Mouse (Mus musculus): ENCODE data around the gene Atp5mpl. TPM values are rescaled to one million over a fixed set of nuclear protein-coding genes. Genes with fewer than 3 reads are reported as not detected.
"Not testable (repeated sequence)": the region's sequence is repeated elsewhere in the genome, so short reads cannot be mapped to it uniquely, and the experiment has no call there.

The Atp5mpl gene
- polyA plus RNA-seq, 1 experiment from 2014 or later = 694 TPM

GRCm38 (mm10) chr12:111945115-111945514 lies 21.7 kb downstream of the Atp5mpl start:
- H3K27me3 ChIP-seq (ENCODE audit: insufficient read depth, low read length) = no peaks in the 10 kb centered on the region
- 13% methylated on average over 8 of the region's 8 CpGs for WGBS (ENCODE audit: insufficient replicate concordance)
- no peak overlapping the region for H3K4me3 ChIP-seq (ENCODE audit: low read depth, low read length)
- no peaks in the 10 kb centered on the region for H3K9me3 ChIP-seq (ENCODE audit: low read length)
- peaks cover 28% of the 10 kb centered on the region for H3K4me1 ChIP-seq (ENCODE audit: insufficient read depth)
- peak overlapping the region; percentile 88 for H3K27ac ChIP-seq (ENCODE audit: low read depth)
- H3K9ac ChIP-seq (replicated peaks) = peak overlapping the region; percentile 55
- TF ChIP-seq CTCF (IDR thresholded peaks at IDR 0.05; ENCODE audit: low read depth) (no peak), EP300 (IDR thresholded peaks at IDR 0.05; ENCODE audit: low read depth) (peak; percentile 65; the same call in 1 of the 2 replicates)
- DNase-seq = peak; percentile 49
- ATAC-seq = peak; percentile 24
- H3K4me2 ChIP-seq (ENCODE audit: low read depth, low read length) = peak overlapping the region; percentile 44
- H3K36me3 ChIP-seq (replicated peaks; ENCODE audit: insufficient read depth, low read length) = no peaks in the 10 kb centered on the region

GRCm38 (mm10) chr12:111944065-111944987 lies 22.5 kb downstream of the Atp5mpl start:
- ATAC-seq (peak; percentile 74), DNase-seq (peak; percentile 49)
- not testable (repeated sequence) for H3K27me3 ChIP-seq (ENCODE audit: insufficient read depth, low read length); H3K9me3 ChIP-seq (ENCODE audit: low read length); H3K36me3 ChIP-seq (replicated peaks; ENCODE audit: insufficient read depth, low read length)
- WGBS (ENCODE audit: insufficient replicate concordance) = 17% methylated on average over 15 of the region's 20 CpGs
- peak overlapping the region; percentile 88 for H3K27ac ChIP-seq (ENCODE audit: low read depth)
- peak overlapping the region; percentile 58 for H3K4me2 ChIP-seq (ENCODE audit: low read depth, low read length)
- peak overlapping the region; percentile 29; the same call in 1 of the 2 replicates for H3K4me3 ChIP-seq (ENCODE audit: low read depth, low read length)
- peaks cover 28% of the 10 kb centered on the region for H3K4me1 ChIP-seq (ENCODE audit: insufficient read depth)
- peak overlapping the region; percentile 55; the same call in 1 of the 2 replicates for H3K9ac ChIP-seq (replicated peaks)

DNA sequence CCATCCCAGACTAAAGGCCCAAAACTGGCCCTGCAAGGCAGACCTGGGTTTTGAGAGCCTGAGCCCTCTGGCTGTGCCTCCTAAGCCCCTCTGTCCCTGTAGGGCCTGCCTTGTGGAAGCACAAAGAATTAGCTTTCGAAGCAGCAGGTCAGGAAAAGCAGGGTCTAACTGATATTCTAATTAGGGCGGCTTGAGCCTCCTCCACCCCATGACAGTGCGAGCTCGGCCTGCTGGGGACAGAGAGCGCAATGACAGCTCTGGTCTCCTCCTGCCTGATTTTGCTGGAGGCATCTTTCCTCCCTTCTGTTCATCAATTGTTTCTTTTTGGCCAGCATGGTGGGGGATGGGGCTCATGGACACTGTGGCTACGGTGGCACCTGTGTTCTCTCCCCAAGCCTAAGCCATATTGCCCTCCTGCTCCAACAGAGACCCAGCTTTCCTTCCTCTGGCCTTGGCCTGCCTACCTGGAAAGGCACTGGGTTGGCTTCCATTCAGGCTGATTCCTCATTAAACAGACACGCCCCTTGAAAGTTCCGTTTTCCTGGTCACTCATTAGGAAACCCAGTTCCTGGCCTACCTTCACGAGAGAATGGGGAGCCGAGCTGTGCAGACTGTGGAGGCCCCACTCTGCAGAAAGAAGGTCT lies 23.2 kb downstream of the Atp5mpl start:
- H3K27ac ChIP-seq (ENCODE audit: low read depth) = peak overlapping the region; percentile 88
- H3K36me3 ChIP-seq (replicated peaks; ENCODE audit: insufficient read depth, low read length) = no peaks in the 10 kb centered on the region
- H3K27me3 ChIP-seq (ENCODE audit: insufficient read depth, low read length) = no peaks in the 10 kb centered on the region
- peak overlapping the region; percentile 21; the same call in 1 of the 2 replicates for H3K9ac ChIP-seq (replicated peaks)
- H3K4me1 ChIP-seq (ENCODE audit: insufficient read depth) = peaks cover 28% of the 10 kb centered on the region
- peak overlapping the region; percentile 29; the same call in 1 of the 2 replicates for H3K4me3 ChIP-seq (ENCODE audit: low read depth, low read length)
- ATAC-seq (no peak), DNase-seq (no peak)
- H3K9me3 ChIP-seq (ENCODE audit: low read length) = no peaks in the 10 kb centered on the region
- peak overlapping the region; percentile 58 for H3K4me2 ChIP-seq (ENCODE audit: low read depth, low read length)
- WGBS (ENCODE audit: insufficient replicate concordance) = 33% methylated on average over 10 of the region's 10 CpGs
- TF ChIP-seq EP300 (IDR thresholded peaks at IDR 0.05; ENCODE audit: low read depth) (no peak), CTCF (IDR thresholded peaks at IDR 0.05; ENCODE audit: low read depth) (no peak)

GRCm38 (mm10) chr12:111938623-111939177 lies 28.1 kb downstream of the Atp5mpl start:
- no peaks in the 10 kb centered on the region for H3K36me3 ChIP-seq (replicated peaks; ENCODE audit: insufficient read depth, low read length)
- DNase-seq (no peak), ATAC-seq (no peak)
- H3K9me3 ChIP-seq (ENCODE audit: low read length) = no peaks in the 10 kb centered on the region
- H3K4me2 ChIP-seq (ENCODE audit: low read depth, low read length) = no peak overlapping the region
- 32% methylated on average over 1 of the region's 1 CpGs for WGBS (ENCODE audit: insufficient replicate concordance)
- H3K4me1 ChIP-seq (ENCODE audit: insufficient read depth) = peaks cover 24% of the 10 kb centered on the region
- H3K27ac ChIP-seq (ENCODE audit: low read depth) = no peak overlapping the region
- TF ChIP-seq EP300 (IDR thresholded peaks at IDR 0.05; ENCODE audit: low read depth) = no peak
- TF ChIP-seq CTCF (IDR thresholded peaks at IDR 0.05; ENCODE audit: low read depth) = no peak
- H3K9ac ChIP-seq (replicated peaks) = no peak overlapping the region
- H3K27me3 ChIP-seq (ENCODE audit: insufficient read depth, low read length) = no peaks in the 10 kb centered on the region
- no peak overlapping the region for H3K4me3 ChIP-seq (ENCODE audit: low read depth, low read length)

- ATAC-seq (no peak), DNase-seq (no peak)
- TF ChIP-seq EP300 (IDR thresholded peaks at IDR 0.05; ENCODE audit: low read depth) (no peak), CTCF (IDR thresholded peaks at IDR 0.05; ENCODE audit: low read depth) (no peak)
- no peak overlapping the region for H3K27ac ChIP-seq (ENCODE audit: low read depth)
- H3K4me2 ChIP-seq (ENCODE audit: low read depth, low read length) = peak overlapping the region; percentile 32; the same call in 1 of the 2 replicates
- no peaks in the 10 kb centered on the region for H3K9me3 ChIP-seq (ENCODE audit: low read length)
- 47% methylated on average over 24 of the region's 24 CpGs for WGBS (ENCODE audit: insufficient replicate concordance)
- no peak overlapping the region for H3K4me3 ChIP-seq (ENCODE audit: low read depth, low read length)
- H3K27me3 ChIP-seq (ENCODE audit: insufficient read depth, low read length) = no peaks in the 10 kb centered on the region
- no peaks in the 10 kb centered on the region for H3K36me3 ChIP-seq (replicated peaks; ENCODE audit: insufficient read depth, low read length)
- peaks cover 29% of the 10 kb centered on the region for H3K4me1 ChIP-seq (ENCODE audit: insufficient read depth)
- H3K9ac ChIP-seq (replicated peaks) = no peak overlapping the region
Observed at GRCm38 (mm10) chr12:111936706-111937550, 29.8 kb downstream of the Atp5mpl start.
